Mouse (Mus musculus) thymus, adult 2 months (tissue): ENCODE data around the gene Bnip2.

Source experiments
- CTCF ChIP-seq: fragments of 200-500 bp; IDR thresholded peaks from 2 replicates; pipeline ENCODE4 v1.5.1; 2012; ENCODE audit warnings: mild to moderate bottlenecking, control low read depth, low read length, moderate library complexity, borderline replicate concordance; ENCODE audit not compliant: control insufficient read depth, poor library complexity, insufficient read depth; ENCODE audit errors: extremely low read depth
- POLR2A ChIP-seq: fragments of 200-500 bp; IDR thresholded peaks from 2 replicates; pipeline ENCODE4 v1.6.1; 2012; ENCODE audit warnings: mild to moderate bottlenecking, low read length, control low read depth, moderate library complexity; ENCODE audit not compliant: control insufficient read depth, poor library complexity, insufficient read depth; ENCODE audit errors: extremely low read depth

DNA sequence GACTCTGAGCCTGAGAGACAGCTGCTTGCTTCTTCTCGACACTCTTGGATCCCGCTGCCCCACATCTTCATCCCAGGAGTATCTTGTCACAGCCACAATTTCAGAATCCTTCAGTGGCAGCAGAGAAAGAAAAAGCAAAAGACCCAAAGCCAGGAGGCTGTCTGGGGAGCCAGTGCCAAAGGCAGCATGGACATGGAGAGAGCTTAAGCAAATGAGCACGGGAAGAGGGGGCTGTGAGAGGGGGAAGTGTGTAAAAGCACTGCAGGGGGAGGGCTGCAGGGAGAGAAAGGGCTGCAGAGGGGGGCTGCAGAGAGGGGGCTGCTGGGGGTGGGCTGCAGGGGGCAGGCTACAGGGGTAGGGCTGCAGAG is 60.1 kb downstream of the Bnip2 start:
- TF ChIP-seq CTCF (no peak), POLR2A (no peak)
